Mouse (Mus musculus): ENCODE measurements around the gene 2310061I04Rik. TPM values are rescaled to one million over a fixed set of nuclear protein-coding genes. Genes with fewer than 3 reads are reported as not detected.
"Not testable (repeated sequence)": the region's sequence is repeated elsewhere in the genome, so short reads cannot be mapped to it uniquely, and the experiment has no call there.

2310061I04Rik gene
- total RNA-seq (2021), result 10 to 100 TPM; 59.6 to 63.8 TPM
- long read RNA-seq, experiment 1, transcript 2310061I04Rik-204 (6 exons, 1,293 nt), result major isoform, 57 of 89 reads
- long read RNA-seq, experiment 1, transcript 2310061I04Rik-203 (6 exons, 1,193 nt), result minor isoform, 12 of 89 reads
- long read RNA-seq, experiment 1, partial matches to known transcripts, result 1 of 89 reads
- long read RNA-seq, experiment 1, other reads (novel, unspliced or antisense), result 15 of 89 reads
- long read RNA-seq, experiment 2, transcript 2310061I04Rik-204 (6 exons, 1,293 nt), result major isoform, 77 of 114 reads
- long read RNA-seq, experiment 2, transcript 2310061I04Rik-203 (6 exons, 1,193 nt), result minor isoform, 14 of 114 reads
- long read RNA-seq, experiment 2, partial matches to known transcripts, result 3 of 114 reads
- long read RNA-seq, experiment 2, other reads (novel, unspliced or antisense), result 16 of 114 reads

DNA sequence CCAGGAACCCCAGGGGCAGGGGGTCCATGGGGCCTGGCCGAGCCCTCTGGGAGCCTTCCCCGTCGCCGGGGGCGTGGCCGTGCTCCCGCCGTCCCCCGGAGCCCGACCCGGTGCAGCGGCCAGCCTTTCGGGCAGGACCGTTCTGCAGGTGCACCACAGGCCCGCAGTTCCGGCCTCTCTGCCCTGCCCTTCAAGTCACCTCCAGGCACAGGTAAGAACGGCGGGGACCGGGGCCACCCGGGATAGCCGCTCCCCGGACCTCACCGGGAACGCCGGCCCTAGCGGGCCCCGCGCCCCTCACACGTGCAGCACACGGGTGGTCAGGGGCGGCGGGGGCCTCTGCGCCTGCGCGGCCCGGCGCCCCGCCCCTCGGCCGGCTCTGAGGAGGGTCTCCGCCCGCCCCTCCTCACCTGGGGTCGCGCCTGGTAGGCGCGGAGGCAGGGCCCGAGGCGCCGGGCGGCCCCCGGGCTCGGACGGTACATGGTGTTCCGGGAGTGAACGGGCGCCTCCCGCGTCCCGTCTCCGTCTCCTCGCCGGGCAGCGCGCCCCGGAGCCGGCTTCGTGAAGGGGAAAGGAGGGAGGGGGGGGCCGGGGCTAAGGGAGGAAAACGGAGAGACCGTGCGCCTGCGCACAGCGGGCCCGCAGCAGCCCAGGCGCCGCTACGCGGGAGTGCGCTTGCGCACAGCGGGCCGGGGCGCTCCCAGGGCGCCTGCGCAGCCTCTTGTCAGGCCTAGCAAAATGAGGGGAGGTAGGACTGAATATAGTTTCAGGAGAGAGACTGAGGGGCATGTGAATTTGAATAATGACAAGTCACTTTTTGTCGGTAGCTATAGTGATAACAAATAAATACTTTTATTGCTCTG lies at the start of gene 2310061I04Rik:
TSS of gene 2310061I04Rik (minus strand) at position 651 of the 863 bp plus-strand sequence.
- DNase-seq, result peak; percentile 85 to 87
- intact Hi-C loops (cut with DNase I), result no loop called here

DNA sequence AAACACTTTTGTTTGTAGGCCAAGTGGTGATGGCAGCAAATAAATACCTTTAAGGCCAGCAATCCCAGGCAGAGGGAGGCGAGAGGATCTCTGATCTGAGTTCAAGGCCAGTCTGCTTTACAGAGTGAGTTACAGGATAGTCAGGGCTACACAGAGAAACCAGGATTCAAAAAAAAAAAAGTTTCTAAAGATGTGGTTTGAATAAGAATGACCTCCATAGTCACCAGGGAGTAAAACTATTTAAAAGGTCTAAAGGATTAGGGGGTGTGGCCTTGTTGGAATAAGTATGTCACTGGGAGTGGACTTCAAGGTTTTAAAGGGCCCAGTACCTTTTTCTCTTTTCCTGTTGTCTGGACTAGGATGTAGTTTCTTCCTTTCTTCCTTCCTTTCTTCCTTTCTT lies 42.7 kb upstream of the 2310061I04Rik start:
- no peak for DNase-seq
- intact Hi-C loops (cut with DNase I), result loop anchor here (2.0 kb wide), 1 partner anchor 53 kb away; no protein-coding TSS in a partner anchor

DNA sequence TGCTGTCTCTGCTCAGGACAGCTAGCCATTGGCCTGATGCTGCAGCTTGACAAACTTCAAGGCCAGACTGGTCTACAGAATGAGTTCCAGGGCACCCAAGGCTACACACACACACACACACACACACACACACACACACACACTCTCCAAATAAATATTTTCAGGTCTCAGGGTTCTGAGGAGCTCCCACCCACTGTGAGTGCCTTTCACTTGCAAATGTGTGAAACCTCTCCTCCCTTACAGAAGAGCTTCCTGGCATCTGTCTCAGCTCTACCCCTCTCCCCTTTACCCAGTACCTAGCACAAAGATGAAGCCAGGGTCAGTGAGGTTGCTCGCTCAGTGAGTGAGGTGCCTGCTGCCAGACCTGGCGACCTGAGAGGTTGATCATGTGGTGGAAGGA lies 41.9 kb upstream of the 2310061I04Rik start:
- DNase-seq, result no peak
- intact Hi-C loops (cut with DNase I), result loop anchor here (2.0 kb wide), 1 partner anchor 54 kb away; no protein-coding TSS in a partner anchor

DNA sequence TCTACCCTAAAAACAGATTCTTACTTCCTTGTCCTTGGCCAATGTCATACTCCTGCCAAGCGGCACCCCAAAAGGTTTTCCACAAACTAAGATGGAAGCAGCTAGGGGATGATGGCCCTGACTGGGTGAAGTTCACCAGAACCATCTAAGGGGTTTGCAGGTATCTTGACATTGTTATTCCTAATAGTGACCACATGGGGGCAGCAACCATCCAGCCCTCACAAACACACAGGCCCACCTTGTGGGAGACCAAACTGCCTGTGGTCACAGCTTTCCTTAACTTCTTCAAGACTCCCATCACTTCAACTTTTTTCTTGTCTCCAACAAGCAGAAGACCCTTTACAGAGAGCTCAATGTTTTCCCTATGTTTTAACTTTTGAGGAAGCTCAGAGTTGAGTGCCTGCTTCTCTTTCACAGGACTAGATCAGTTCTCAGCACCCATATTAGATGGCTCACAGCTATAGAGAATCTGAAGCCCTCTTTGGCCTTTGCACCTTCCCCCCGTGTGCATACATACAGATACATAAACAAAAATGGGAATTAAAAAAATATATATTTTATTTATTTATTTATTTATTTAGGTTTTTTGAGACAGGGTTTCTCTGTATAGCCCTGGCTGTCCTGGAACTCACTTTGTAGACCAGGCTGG lies 40.6 kb upstream of the 2310061I04Rik start:
- no peak for DNase-seq
- intact Hi-C loops (cut with DNase I), result loop anchor here (2.0 kb wide), 1 partner anchor 55 kb away; no protein-coding TSS in a partner anchor

DNA sequence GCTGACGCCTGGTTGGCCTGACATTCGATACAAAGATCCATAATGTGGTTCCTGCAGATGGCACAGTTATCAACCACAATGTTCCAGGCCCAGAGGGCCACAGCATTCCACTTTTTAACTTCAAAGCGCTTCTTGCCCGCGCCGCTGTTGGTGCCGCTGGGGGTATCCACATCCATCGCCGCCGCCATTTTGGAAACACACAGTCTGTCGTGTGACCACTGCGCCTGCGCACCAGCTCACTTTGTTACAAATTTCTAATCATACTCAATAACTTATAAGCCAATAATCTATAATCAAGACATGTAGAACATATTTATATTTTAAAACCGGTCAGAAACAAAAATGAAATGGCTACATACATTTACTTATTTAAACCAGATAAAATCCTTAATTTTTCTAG lies 38.5 kb upstream of the 2310061I04Rik start:
- intact Hi-C loops (cut with DNase I); DNase-seq: not testable (repeated sequence)

DNA sequence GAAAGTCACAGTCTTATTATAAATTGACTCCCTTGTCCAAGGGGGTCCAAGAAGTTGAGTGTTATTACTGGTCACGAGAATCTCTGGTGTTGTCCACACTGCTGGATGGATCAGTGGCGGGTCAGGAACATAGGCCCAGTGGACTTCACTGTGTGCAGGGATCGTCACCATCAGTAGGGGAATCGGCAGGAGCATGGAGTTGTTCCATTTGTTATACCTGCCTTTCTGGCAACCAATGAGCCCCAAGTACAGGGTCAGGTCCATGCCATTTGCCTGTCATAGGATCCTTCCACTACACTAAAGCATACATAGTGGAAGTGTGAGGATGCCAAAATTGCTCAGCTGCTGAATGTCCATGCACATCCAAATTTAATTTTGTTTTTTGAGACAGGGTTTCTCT lies 35.4 kb upstream of the 2310061I04Rik start:
- intact Hi-C loops (cut with DNase I), result no loop called here
- DNase-seq, result no peak

DNA sequence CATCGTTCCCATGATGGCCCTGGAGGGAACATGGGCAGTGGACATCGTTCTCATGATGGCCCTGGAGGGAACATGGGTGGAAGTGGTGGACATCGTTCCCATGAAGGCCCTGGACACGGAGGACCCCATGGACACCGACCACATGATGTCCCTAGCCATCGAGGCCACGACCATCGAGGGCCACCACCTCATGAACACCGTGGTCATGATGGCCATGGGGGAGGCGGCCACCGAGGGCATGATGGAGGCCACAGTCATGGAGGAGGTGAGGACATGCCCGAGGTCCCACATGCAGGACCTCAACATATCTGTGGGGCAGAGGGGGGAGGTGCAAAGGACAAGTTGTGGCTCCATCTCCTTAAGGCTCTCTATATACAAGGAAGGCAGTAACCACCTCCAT lies 33.4 kb upstream of the 2310061I04Rik start:
- DNase-seq, result no peak
- intact Hi-C loops (cut with DNase I), result no loop called here

DNA sequence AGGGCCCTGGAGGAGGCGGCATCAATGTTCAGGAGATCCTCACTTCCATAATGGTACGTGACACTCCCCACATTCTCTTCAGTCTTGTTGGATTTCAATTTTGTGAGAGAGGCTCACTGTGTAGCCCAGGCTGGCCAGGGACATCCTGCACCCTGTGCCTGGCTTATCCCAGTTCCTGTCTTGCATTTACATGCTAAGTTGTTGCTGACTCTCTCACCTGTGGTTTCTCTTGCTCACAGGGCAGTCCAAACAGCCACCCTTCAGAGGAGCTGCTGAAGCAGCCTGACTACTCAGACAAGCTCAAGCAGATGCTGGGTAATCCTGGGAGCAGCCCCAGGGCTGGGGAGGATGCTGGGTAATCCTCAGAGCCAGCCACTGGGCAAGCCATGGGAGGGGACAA lies 32.3 kb upstream of the 2310061I04Rik start:
- DNase-seq, result no peak
- intact Hi-C loops (cut with DNase I), result no loop called here

DNA sequence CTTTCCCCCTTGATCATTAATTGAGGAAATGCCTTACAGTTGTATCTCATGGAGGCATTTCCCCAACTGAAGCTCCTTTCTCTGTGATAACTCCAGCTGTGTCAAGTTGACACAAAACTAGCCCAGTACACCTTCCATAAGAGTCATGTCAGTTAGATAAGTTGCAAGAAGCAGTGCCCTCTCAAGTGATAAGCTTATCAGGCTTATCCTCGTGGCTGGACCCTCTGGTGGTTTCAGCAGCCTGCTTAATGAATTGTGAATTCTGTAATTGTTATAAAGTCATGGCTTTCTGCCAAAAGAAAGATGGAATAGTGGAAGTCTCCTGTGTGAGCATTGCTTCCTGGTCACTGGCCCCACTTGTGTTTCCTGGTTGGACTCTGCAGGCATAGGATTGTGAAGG lies 30.2 kb upstream of the 2310061I04Rik start:
- no peak for DNase-seq
- intact Hi-C loops (cut with DNase I), result no loop called here

DNA sequence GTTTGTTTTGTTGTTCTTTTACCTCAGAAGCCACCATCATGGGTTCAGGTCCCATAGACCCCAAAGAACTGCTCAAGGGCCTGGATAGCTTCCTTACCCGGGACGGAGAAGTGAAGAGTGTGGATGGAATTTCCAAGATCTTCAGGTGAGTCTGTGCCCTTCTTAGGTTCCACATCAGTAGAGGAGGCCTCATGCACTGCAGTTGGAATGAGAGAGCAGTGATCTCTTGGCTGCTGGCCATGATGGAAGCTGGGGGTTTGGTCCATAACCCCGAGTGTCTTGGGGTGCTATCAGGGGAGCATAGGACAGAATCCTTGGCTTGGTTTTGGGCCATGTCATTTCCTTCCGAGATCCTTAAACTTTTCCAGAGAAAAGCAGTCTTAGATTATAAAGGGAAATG lies 26.1 kb upstream of the 2310061I04Rik start:
- no peak for DNase-seq
- intact Hi-C loops (cut with DNase I), result no loop called here

DNA sequence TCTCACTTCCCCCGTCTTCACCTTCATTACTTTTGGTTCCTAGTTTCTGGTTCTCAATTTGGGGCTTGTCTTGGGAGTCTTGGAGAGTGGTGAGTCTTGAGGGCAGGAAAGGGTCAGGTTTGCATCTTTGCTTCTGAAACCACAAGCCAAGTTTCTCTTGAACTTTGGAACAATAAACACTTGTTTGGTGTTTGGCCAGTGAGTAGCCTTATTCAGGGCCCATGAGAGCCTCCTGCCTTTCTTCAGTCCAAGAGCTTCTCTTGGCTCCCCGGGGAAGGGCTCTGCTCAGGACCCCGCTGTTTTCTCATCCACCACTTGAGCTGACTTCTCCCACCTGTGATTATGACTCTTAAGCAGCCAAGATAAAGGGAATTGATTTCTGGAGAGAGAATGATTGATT lies 25.3 kb upstream of the 2310061I04Rik start:
- intact Hi-C loops (cut with DNase I), result no loop called here
- no peak for DNase-seq

DNA sequence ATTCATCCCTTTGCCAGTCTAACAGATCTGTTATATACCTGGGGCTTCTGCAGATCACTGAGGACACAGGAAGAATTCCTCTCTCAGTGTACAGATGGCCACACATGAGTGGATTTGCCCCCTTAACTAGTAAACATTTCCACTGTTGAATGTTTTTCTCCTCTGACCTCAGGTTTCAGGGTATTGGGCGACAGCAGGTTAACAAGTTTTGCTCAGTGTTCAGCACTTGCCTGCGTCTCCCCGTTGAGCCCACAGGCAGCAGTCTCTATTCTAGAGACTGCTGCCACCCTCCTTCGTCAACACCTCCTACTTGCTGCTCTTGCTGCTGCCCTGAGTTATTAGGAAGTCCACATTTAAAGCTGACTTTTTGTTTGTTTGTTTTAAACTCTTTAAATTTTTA lies 24.5 kb upstream of the 2310061I04Rik start:
- intact Hi-C loops (cut with DNase I), result no loop called here
- no peak for DNase-seq

DNA sequence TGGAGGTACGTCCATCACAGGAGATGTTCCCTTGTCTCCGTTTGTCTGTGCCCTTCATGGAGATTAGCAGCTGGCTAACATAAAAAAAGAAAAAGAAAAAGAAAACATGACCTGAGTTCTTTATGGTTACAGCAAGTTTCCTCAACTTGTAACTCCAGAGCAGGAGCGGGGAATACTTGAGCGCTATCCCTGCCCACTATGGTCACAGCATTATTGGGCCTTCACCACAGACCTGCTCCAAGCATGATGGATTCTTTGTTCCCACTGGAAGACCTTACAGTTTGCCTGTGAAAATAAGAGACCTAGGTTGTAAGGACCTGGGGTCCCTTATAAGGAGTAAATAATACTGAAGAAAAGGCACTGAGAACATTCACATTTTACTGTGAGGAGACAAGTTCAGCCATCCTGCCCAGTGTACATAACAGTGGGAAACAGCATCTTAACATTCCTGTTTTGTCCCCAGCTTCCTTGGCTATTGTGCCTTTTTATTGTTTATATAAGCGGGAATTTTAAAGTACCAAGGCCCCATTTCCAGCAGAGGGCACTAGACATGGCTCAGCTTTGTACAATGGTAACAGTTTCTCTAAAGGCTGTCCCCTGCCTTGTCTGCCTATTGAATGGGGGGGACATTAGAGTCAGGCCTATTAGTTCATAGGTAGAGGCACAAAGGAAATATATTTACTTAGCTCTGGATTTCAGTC lies 23.8 kb upstream of the 2310061I04Rik start:
- intact Hi-C loops (cut with DNase I), result no loop called here
- no peak for DNase-seq

DNA sequence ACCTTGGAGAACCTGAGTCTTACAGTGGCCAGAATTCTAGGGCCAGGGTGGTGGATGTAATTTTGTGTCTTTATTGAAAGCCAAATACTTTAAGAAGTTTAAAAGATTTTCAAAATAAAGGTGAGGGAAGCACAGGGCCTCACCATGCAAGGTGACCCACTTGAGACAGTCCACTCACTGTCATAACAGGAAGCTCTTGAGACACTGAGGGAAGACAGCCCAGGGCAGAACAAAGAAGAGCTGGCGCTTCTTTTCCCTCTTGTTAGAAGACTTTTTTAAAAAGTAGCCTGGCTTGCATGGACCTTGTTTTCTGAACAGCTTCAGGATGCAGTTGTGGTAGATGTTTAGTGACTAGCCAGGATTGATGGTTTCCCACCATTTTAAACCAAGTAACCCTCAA lies 23.2 kb upstream of the 2310061I04Rik start:
- intact Hi-C loops (cut with DNase I), result no loop called here
- no peak for DNase-seq

DNA sequence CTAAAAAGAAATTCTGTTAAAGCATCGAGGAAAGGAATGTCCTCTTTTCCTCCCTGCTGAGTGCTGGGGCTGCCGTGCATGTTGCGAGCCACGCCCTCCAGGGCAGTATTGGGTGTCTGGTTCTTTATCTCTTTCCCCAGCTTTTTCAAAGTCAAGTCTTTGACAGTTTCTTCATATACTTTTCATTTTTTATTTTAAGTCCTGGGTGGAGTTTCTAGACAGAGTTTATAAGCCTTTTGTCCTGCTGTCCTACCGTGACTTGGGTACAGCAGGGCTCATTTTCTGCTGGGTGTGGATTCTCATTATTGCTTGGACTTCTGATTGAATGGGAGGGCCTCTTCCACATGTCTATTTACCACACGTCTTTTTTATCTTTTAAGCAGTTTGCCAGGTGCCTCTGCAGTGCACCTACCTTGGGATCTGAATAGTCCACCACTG lies 22.7 kb upstream of the 2310061I04Rik start:
- no peak for DNase-seq
- intact Hi-C loops (cut with DNase I), result no loop called here

DNA sequence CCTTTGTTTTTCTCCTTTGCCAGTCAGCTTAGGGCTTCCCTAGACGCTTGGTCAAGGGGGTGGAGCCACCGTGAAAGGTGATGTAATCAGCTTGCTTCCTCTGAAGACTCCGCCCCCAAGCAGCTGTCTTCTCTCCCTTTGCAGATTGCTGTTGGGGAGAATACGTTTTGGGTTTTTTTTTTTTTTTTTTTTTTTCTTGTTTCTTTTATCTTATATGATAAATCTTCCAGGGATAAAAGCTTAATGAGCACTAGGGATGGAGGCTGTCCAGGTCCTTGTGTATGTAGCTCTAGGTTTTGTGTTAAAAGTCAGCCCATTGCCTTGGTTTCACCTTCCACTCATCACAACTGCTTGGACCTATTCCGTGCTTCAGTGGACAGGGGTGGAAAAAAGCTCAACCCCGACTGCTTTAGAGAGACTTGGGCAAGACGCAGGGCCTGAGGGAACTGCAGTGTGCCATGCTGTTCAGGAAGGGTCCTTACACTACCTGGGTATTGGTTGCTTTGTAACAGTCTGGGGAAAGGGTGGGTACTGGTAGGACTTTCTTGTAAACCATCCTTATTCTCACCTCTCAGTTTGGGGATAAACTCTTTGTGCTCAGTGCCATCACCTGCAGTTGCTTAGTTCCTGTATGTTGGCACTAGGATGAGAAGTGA lies 22.0 kb upstream of the 2310061I04Rik start:
- intact Hi-C loops (cut with DNase I), result no loop called here

DNA sequence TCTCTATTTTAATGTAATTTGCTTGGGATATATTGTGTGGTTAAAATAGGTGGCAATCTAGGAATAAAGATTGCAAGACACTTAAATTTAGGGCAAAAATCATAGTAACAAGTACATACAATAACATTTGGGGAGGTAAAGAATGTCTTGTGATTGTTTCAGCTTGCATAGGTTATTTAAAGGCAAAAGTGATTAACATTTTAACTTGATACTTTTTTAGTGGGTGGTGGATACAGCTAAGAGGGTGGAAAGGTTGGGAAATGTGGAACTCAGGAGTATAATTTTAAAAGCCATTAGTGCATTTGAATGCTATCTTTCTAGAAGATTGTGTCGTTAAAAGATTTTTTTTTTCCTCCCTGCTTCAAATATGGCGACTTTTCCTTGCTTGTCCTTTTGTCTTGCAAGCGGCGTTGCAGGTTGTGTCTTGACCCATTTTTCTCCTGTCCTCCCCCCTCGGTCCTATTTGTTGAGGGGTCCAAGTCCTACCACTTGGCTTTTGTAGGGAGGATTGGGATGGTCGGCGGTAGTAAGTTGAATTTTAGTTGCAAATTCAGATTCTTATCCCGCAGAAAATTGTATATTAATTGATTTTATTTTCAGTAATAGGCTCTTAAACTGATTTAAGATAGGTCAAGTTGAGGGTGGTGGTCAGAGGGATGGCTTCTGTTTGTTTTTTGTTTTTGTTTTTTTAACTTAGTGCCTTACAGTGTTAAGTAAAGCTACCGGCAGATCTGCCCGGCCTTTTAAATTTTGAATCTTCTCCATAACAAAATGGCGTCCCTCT lies 21.2 kb upstream of the 2310061I04Rik start:
- no peak for DNase-seq
- intact Hi-C loops (cut with DNase I), result no loop called here

More for the DNA sequence above, 22.0 kb upstream of the 2310061I04Rik start:
- DNase-seq, result peak; percentile 83 to 94

DNA sequence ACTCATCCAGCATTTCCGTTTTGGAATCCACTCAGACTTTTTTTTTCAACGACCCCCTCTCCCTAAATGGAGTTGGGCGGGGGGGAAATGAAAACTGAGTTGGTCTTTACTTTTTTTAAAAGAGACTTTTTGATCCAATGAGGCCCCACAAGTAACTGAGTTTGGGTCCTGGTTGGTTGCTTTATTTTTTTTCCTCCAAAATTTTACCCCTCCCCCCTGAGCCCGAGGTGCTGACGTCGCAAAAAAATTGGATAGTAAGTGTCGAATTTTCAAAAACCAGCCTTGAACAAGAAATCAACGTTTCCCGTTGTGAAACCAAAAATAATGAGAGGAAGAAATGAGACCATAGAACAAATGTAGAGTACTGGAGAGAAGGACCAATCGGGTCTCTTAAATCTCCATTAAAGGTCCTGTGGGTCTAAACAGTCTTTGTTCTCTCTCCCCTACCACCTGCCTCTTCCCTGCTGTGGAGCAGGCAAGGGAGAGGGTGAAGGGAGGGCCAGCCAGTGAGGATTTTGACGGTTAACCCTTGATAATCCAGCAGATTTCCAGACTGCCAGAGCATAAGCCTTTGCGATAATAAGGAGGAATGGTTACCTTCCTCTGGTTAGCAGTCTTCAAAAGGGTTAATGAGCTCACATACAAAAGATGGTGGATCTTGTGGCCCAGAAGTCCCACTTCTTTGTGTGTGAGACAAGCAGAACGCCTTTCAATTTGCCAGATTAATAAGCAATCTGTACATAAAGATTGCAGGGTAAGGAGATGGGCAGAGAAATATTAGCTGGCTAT lies 20.4 kb upstream of the 2310061I04Rik start:
- no peak for DNase-seq
- intact Hi-C loops (cut with DNase I), result no loop called here
